Mouse (Mus musculus): ENCODE data around the gene Myod1. TPM values are rescaled to one million over a fixed set of nuclear protein-coding genes. Genes with fewer than 3 reads are reported as not detected.

Gene Myod1
- polyA plus RNA-seq, 1 experiment: 0.10 TPM

- no peak overlapping the region for H3K4me3 ChIP-seq (ENCODE audit: insufficient read depth, low read length)
These were observed 23.1 kb upstream of the Myod1 start for GRCm38 (mm10) chr7:46353216-46353615.

GRCm38 (mm10) chr7:46353875-46354274 lies 22.4 kb upstream of the Myod1 start:
- TF ChIP-seq POLR2A (IDR thresholded peaks at IDR 0.05; ENCODE audit: extremely low read depth, insufficient read depth, low read length) (no peak), CTCF (IDR thresholded peaks at IDR 0.05; ENCODE audit: extremely low read depth, insufficient read depth, low read length) (no peak)
- no peaks in the 10 kb centered on the region for H3K4me1 ChIP-seq (ENCODE audit: control insufficient read depth, insufficient read depth, low read length)
- no peak overlapping the region for H3K27ac ChIP-seq (ENCODE audit: insufficient read depth, low read length)
- H3K4me3 ChIP-seq (ENCODE audit: insufficient read depth, low read length): no peak overlapping the region

More at GRCm38 (mm10) chr7:46353216-46353615, 23.1 kb upstream of the Myod1 start:
- Histone ChIP-seq H3K4me1 (ENCODE audit: control insufficient read depth, insufficient read depth, low read length) (no peaks in the 10 kb centered on the region), H3K27ac (ENCODE audit: insufficient read depth, low read length) (no peak overlapping the region)
- TF ChIP-seq CTCF (IDR thresholded peaks at IDR 0.05; ENCODE audit: extremely low read depth, insufficient read depth, low read length) (no peak), POLR2A (IDR thresholded peaks at IDR 0.05; ENCODE audit: extremely low read depth, insufficient read depth, low read length) (no peak)

- H3K27ac ChIP-seq (ENCODE audit: insufficient read depth, low read length): no peak overlapping the region
- H3K4me1 ChIP-seq (ENCODE audit: control insufficient read depth, insufficient read depth, low read length): no peaks in the 10 kb centered on the region
- no peak overlapping the region for H3K4me3 ChIP-seq (ENCODE audit: insufficient read depth, low read length)
- no peak for TF ChIP-seq POLR2A (IDR thresholded peaks at IDR 0.05; ENCODE audit: extremely low read depth, insufficient read depth, low read length)
- no peak for TF ChIP-seq CTCF (IDR thresholded peaks at IDR 0.05; ENCODE audit: extremely low read depth, insufficient read depth, low read length)
These were observed 14.5 kb upstream of the Myod1 start for GRCm38 (mm10) chr7:46361776-46362175.

GRCm38 (mm10) chr7:46364154-46364553 lies 12.1 kb upstream of the Myod1 start:
- Histone ChIP-seq H3K4me3 (ENCODE audit: insufficient read depth, low read length) (no peak overlapping the region), H3K27ac (ENCODE audit: insufficient read depth, low read length) (no peak overlapping the region), H3K4me1 (ENCODE audit: control insufficient read depth, insufficient read depth, low read length) (no peaks in the 10 kb centered on the region)
- TF ChIP-seq POLR2A (IDR thresholded peaks at IDR 0.05; ENCODE audit: extremely low read depth, insufficient read depth, low read length) (no peak), CTCF (IDR thresholded peaks at IDR 0.05; ENCODE audit: extremely low read depth, insufficient read depth, low read length) (no peak)

- Histone ChIP-seq H3K27ac (ENCODE audit: insufficient read depth, low read length) (no peak overlapping the region), H3K4me3 (ENCODE audit: insufficient read depth, low read length) (no peak overlapping the region), H3K4me1 (ENCODE audit: control insufficient read depth, insufficient read depth, low read length) (no peaks in the 10 kb centered on the region)
- TF ChIP-seq POLR2A (IDR thresholded peaks at IDR 0.05; ENCODE audit: extremely low read depth, insufficient read depth, low read length) (no peak), CTCF (IDR thresholded peaks at IDR 0.05; ENCODE audit: extremely low read depth, insufficient read depth, low read length) (no peak)
These were observed 10.5 kb upstream of the Myod1 start for GRCm38 (mm10) chr7:46365810-46366209.

GRCm38 (mm10) chr7:46371104-46371503 lies 5.2 kb upstream of the Myod1 start:
- no peak for TF ChIP-seq CTCF (IDR thresholded peaks at IDR 0.05; ENCODE audit: extremely low read depth, insufficient read depth, low read length)
- no peak for TF ChIP-seq POLR2A (IDR thresholded peaks at IDR 0.05; ENCODE audit: extremely low read depth, insufficient read depth, low read length)
- Histone ChIP-seq H3K27ac (ENCODE audit: insufficient read depth, low read length) (no peak overlapping the region), H3K4me3 (ENCODE audit: insufficient read depth, low read length) (no peak overlapping the region), H3K4me1 (ENCODE audit: control insufficient read depth, insufficient read depth, low read length) (no peaks in the 10 kb centered on the region)

GRCm38 (mm10) chr7:46377008-46377346 lies 703 bp downstream of the Myod1 start:
- no peaks in the 10 kb centered on the region for H3K4me1 ChIP-seq (ENCODE audit: control insufficient read depth, insufficient read depth, low read length)
- H3K4me3 ChIP-seq (ENCODE audit: insufficient read depth, low read length): no peak overlapping the region
- H3K27ac ChIP-seq (ENCODE audit: insufficient read depth, low read length): no peak overlapping the region
- TF ChIP-seq CTCF (IDR thresholded peaks at IDR 0.05; ENCODE audit: extremely low read depth, insufficient read depth, low read length): 0 out of 2 replicates have a peak, but pooled peaks have one; percentile 4
- TF ChIP-seq POLR2A (IDR thresholded peaks at IDR 0.05; ENCODE audit: extremely low read depth, insufficient read depth, low read length): no peak

- TF ChIP-seq POLR2A (IDR thresholded peaks at IDR 0.05; ENCODE audit: extremely low read depth, insufficient read depth, low read length) (no peak), CTCF (IDR thresholded peaks at IDR 0.05; ENCODE audit: extremely low read depth, insufficient read depth, low read length) (peak; percentile 49)
- no peak overlapping the region for H3K4me3 ChIP-seq (ENCODE audit: insufficient read depth, low read length)
- H3K27ac ChIP-seq (ENCODE audit: insufficient read depth, low read length): no peak overlapping the region
- H3K4me1 ChIP-seq (ENCODE audit: control insufficient read depth, insufficient read depth, low read length): no peaks in the 10 kb centered on the region
These were observed 1.8 kb downstream of the Myod1 start for GRCm38 (mm10) chr7:46378123-46378522.

GRCm38 (mm10) chr7:46378983-46379382 lies 2.7 kb downstream of the Myod1 start:
- no peaks in the 10 kb centered on the region for H3K4me1 ChIP-seq (ENCODE audit: control insufficient read depth, insufficient read depth, low read length)
- H3K4me3 ChIP-seq (ENCODE audit: insufficient read depth, low read length): no peak overlapping the region
- no peak for TF ChIP-seq POLR2A (IDR thresholded peaks at IDR 0.05; ENCODE audit: extremely low read depth, insufficient read depth, low read length)
- TF ChIP-seq CTCF (IDR thresholded peaks at IDR 0.05; ENCODE audit: extremely low read depth, insufficient read depth, low read length): peak; percentile 58
- H3K27ac ChIP-seq (ENCODE audit: insufficient read depth, low read length): no peak overlapping the region

GRCm38 (mm10) chr7:46380625-46381024 lies 4.4 kb downstream of the Myod1 start:
- TF ChIP-seq CTCF (IDR thresholded peaks at IDR 0.05; ENCODE audit: extremely low read depth, insufficient read depth, low read length) (peak; percentile 62), POLR2A (IDR thresholded peaks at IDR 0.05; ENCODE audit: extremely low read depth, insufficient read depth, low read length) (no peak)
- no peak overlapping the region for H3K4me3 ChIP-seq (ENCODE audit: insufficient read depth, low read length)
- H3K4me1 ChIP-seq (ENCODE audit: control insufficient read depth, insufficient read depth, low read length): no peaks in the 10 kb centered on the region
- H3K27ac ChIP-seq (ENCODE audit: insufficient read depth, low read length): no peak overlapping the region

All from cortical plate, adult 2 months (tissue).